Mouse (Mus musculus) embryonic fibroblast, embryonic 13.5 days (primary cell): ENCODE data around the gene Arvcf.

Source experiments
- CTCF ChIP-seq: IDR thresholded peaks from 2 replicates; pipeline ENCODE4 v1.5.1; 2011; ENCODE audit warnings: mild to moderate bottlenecking, control low read depth, low read length, moderate library complexity, borderline replicate concordance; ENCODE audit not compliant: insufficient read depth
- POLR2A ChIP-seq: IDR thresholded peaks from 2 replicates; pipeline ENCODE4 v1.6.1; 2011; ENCODE audit warnings: low read depth, mild to moderate bottlenecking, control low read depth, low read length, moderate library complexity

DNA sequence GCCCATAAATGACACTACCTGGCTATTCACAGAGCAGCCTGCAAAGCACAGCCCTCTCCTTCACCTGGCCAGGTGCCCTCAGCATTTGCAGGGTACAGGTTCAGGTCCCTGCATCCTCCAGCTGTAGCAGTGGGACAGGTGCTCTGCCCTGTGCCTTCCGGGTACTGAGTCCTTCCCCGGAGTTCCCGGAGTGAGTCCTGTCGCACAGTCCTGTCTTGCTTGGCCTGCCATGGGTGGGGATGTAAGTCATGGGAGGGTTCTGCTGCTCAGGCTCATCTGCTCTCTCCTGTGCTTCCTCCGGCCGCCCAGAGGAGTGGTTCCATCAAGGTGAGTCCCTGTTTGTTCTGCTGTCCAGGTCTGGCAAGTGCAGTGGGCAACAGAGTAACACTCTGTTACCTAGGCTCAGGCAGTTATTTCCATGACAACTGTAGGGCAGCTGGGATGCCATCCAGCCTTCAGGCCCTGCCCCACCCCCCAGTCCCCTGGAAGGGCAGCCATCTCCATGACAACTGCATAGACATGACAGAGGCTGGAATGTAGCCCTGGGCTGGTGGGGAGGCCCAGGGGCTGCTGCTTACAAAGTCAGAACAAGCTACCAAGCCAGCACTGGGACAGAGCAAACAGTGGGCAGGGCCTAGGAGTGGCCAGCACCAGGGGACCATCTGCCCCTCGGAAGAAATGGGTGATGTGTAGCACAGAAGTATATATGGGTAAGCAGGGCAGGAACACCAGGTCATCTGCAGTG lies 52.7 kb downstream of the Arvcf start:
- TF ChIP-seq CTCF (no peak), POLR2A (no peak)
